Mouse (Mus musculus) midbrain, embryonic 11.5 days (tissue): ENCODE results near the gene Olfr847. TPM values are rescaled to one million over a fixed set of nuclear protein-coding genes. Genes with fewer than 3 reads are reported as not detected.

ENCODE experiments used
- ATAC-seq: fragments of 200-750 bp; cut with Nextera tagmentation; 2 replicates; pipeline ENCODE4 v1.8.0; 2017; ENCODE audit warnings: moderate TSS enrichment, moderate library complexity; ENCODE audit not compliant: low FRiP score
- DNase-seq: peaks from one replicate; pipeline ENCODE4 v3.0.0; 2015; ENCODE audit warnings: low spot score; ENCODE audit errors: missing footprints
- H3K27ac ChIP-seq: fragments of 300-500 bp; sonication (generic); 2 replicates; pipeline ENCODE4 v1.5.1; 2014; ENCODE audit warnings: low read depth, low read length
- H3K27me3 ChIP-seq: fragments of 300-500 bp; sonication (generic); 2 replicates; pipeline ENCODE4 v1.6.1; 2014; ENCODE audit warnings: mild to moderate bottlenecking, low read length, moderate library complexity, mixed read lengths; ENCODE audit not compliant: control insufficient read depth, insufficient read depth
- H3K36me3 ChIP-seq: fragments of 300-500 bp; sonication (generic); 2 replicates; pipeline ENCODE4 v1.6.1; 2014; ENCODE audit warnings: mild to moderate bottlenecking, low read length, moderate library complexity, mixed read lengths; ENCODE audit not compliant: control insufficient read depth, insufficient read depth
- H3K4me1 ChIP-seq: fragments of 300-500 bp; sonication (generic); 2 replicates; pipeline ENCODE4 v1.6.1; 2014; ENCODE audit warnings: low read length; ENCODE audit not compliant: control insufficient read depth, insufficient read depth
- H3K4me2 ChIP-seq: fragments of 300-500 bp; sonication (generic); 2 replicates; pipeline ENCODE4 v1.6.1; 2014; ENCODE audit warnings: mild to moderate bottlenecking, moderate library complexity
- H3K4me3 ChIP-seq: fragments of 300-500 bp; sonication (generic); 2 replicates; pipeline ENCODE4 v1.5.1; 2014; ENCODE audit warnings: low read depth, low read length
- H3K9ac ChIP-seq: fragments of 300-500 bp; sonication (generic); 2 replicates; pipeline ENCODE4 v1.6.1; 2014; ENCODE audit warnings: low read length
- H3K9me3 ChIP-seq: fragments of 300-500 bp; sonication (generic); 2 replicates; pipeline ENCODE4 v1.6.1; 2016; ENCODE audit warnings: low read length; ENCODE audit not compliant: control insufficient read depth
- WGBS: fragments of 180-500 bp; shearing (Covaris S2); extraction: QIAGEN DNeasy Blood & Tissue Kit; methylation state at CpG from one replicate; pipeline ENCODE4 v1.1.7; 2014; 5-methylcytosine and 5-hydroxymethylcytosine counted together
- polyA plus RNA-seq: library from polyadenylated mRNA; unstranded; fragments of >200 nt; fragmentation: Nextera tagmentation; extraction: Ambion mirVana; gene quantifications from 2 replicates; pipeline ENCODE4 v1.2.1, GENCODE M21; 2014

Gene Olfr847
- polyA plus RNA-seq = not detected in 2 replicates

DNA sequence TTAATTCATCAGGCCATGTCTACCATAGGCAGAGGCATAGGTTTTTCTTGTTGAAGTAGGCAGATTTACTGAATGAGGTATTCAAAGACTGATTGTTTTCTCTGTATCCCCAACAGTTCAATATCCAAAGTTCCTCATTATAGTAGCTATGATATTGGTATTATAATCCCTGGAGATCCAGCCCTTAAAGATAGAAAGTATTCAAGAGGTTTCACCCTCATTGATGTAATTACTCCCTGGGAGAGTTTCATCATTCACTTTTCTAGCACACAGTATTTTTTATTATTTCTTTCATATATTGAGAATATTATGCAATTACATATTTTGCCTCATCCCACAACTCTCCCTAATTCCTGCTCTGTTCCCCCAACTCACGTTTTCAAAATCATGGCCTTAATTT, at the start of gene Olfr847:
Gene Olfr847 (minus strand): TSS at position 101 of the 400 bp plus-strand sequence.
- ATAC-seq (no peak), DNase-seq (no peak)
- no peaks in the 10 kb centered on the region for H3K27me3 ChIP-seq
- H3K9me3 ChIP-seq = no peaks in the 10 kb centered on the region
- H3K27ac ChIP-seq = no peak within 1 kb of the TSS
- H3K4me3 ChIP-seq = no peak within 1 kb of the TSS
- H3K4me2 ChIP-seq = no peak within 1 kb of the TSS
- H3K9ac ChIP-seq = no peak within 1 kb of the TSS
- no peaks in the 10 kb centered on the region for H3K36me3 ChIP-seq
- H3K4me1 ChIP-seq = no peaks in the 10 kb centered on the region
- WGBS = 64% methylated on average over 1 of the region's 1 CpGs

DNA sequence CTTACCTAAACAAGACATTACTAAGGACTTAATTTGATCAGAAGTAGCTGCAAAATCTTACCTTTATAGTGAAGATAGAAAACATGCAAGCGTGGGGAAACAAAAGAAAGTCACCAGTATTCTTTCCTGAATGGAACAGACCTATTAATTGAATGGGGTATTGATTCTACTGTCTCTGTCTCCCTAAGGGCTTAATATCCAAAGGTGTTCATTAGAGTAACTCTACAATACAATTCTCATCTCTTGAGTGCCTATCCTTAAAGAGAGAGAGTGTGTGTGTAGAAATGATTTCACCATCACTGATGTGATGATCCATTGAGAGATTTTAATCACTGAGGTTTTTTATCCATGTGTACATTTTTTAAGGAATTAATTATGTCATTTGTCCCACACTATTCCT, 14.6 kb downstream of the Olfr847 start, which contains the start of gene Olfr846:
Gene Olfr846 (minus strand): TSS at position 101 of the 400 bp plus-strand sequence.
- 47% methylated on average over 1 of the region's 1 CpGs for WGBS
- Histone ChIP-seq H3K4me2 (no peak within 1 kb of the TSS), H3K36me3 (no peaks in the 10 kb centered on the region)

DNA sequence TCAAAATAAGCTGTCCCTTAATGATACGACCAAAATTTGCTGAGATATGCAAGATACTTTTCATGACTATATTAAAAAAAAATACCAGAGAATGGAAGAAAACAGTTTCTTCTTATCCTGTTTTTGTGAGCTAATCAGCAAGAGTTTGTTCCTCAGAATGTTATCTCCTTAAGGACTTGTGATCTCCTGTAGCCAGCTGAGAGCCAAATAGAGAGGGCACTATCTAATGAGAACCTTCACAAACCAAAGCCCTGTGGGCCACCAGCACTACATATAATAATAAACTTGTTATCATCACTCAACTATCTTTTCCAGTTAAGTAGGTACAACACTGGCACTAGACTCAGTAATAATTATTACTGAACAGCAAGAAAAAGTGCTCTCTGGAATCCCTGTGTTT, 42.3 kb downstream of the Olfr847 start, which contains the start of gene Olfr845:
Gene Olfr845 (plus strand): TSS at position 301 of the 400 bp plus-strand sequence.
- Histone ChIP-seq H3K4me3 (no peak within 1 kb of the TSS), H3K27me3 (no peaks in the 10 kb centered on the region), H3K9ac (no peak within 1 kb of the TSS), H3K4me1 (no peaks in the 10 kb centered on the region), H3K4me2 (no peak within 1 kb of the TSS), H3K9me3 (peaks cover 3% of the 10 kb centered on the region; the same call in 1 of the 2 replicates), H3K27ac (no peak within 1 kb of the TSS), H3K36me3 (no peaks in the 10 kb centered on the region)
- no peak for DNase-seq
- ATAC-seq = no peak
- 67% methylated on average over 1 of the region's 1 CpGs for whole genome bisulfite sequencing

More for the DNA sequence above, 14.6 kb downstream of the Olfr847 start, which contains the start of gene Olfr846:
- DNase-seq (no peak), ATAC-seq (no peak)
- Histone ChIP-seq H3K27me3 (no peaks in the 10 kb centered on the region), H3K9me3 (0 out of 2 replicates have a peak, but pooled peaks cover 4% of the 10 kb centered on the region), H3K4me3 (no peak within 1 kb of the TSS), H3K27ac (no peak within 1 kb of the TSS), H3K4me1 (no peaks in the 10 kb centered on the region), H3K9ac (no peak within 1 kb of the TSS)

Other genes starting within 250 kb of the Olfr847 start
- not detected in 2 replicates for gene Olfr837, start 242.4 kb downstream of the Olfr847 start, polyA plus RNA-seq
- gene Olfr839-ps1, start 201.4 kb downstream of the Olfr847 start, polyA plus RNA-seq = not detected in 2 replicates
- not detected in 2 replicates for gene Olfr843, start 126.7 kb downstream of the Olfr847 start, polyA plus RNA-seq
- not detected in 2 replicates for gene Olfr844, start 62.3 kb downstream of the Olfr847 start, polyA plus RNA-seq
- gene Olfr845, start 42.2 kb downstream of the Olfr847 start, polyA plus RNA-seq = not detected in 2 replicates
- not detected in 2 replicates for gene Olfr846, start 14.7 kb downstream of the Olfr847 start, polyA plus RNA-seq
- not detected in 2 replicates for gene Olfr849, start 61.6 kb upstream of the Olfr847 start, polyA plus RNA-seq
- not detected in 2 replicates for gene Olfr850, start 99.6 kb upstream of the Olfr847 start, polyA plus RNA-seq
- gene Olfr851, start 114.6 kb upstream of the Olfr847 start, polyA plus RNA-seq = not detected in 2 replicates
- not detected in 2 replicates for gene Olfr853, start 162.4 kb upstream of the Olfr847 start, polyA plus RNA-seq
- gene Olfr854, start 188.7 kb upstream of the Olfr847 start, polyA plus RNA-seq = not detected in 2 replicates
- not detected in 2 replicates for gene Olfr855, start 203.9 kb upstream of the Olfr847 start, polyA plus RNA-seq
- 42.0 and 44.5 TPM in 2 replicates for gene Zfp317, start 243.4 kb upstream of the Olfr847 start, polyA plus RNA-seq